Mouse (Mus musculus) stomach, postnatal 0 days (tissue): ENCODE measurements at regions not wholly inside any gene's neighbourhood (a gene's known extent, or its start where the extent isn't known, plus 50 kb on each side); places are given as distances from the start of the nearest gene placed in this dataset.

Experiments
- CTCF ChIP-seq: IDR thresholded peaks from 2 replicates; pipeline ENCODE4 v1.5.1; 2016; ENCODE audit warnings: antibody characterized with exemption, low read depth, mild to moderate bottlenecking, moderate library complexity
- EP300 ChIP-seq: optimal IDR thresholded peaks from 2 replicates; pipeline ENCODE3; 2016; ENCODE audit warnings: antibody characterized with exemption

GRCm38 (mm10) chr1:73856811-73857210, 267.4 kb downstream of the Tns1 start:
- TF ChIP-seq CTCF (no peak), EP300 (no peak)
